Mouse (Mus musculus): Measurements from ENCODE around the gene Lxn. TPM values are rescaled to one million over a fixed set of nuclear protein-coding genes. Genes with fewer than 3 reads are reported as not detected.

The Lxn gene
- 86.3 and 97.5 TPM in 2 replicates for polyA plus RNA-seq (2015; fragmentation: Nextera tagmentation; extraction: Ambion mirVana)

DNA sequence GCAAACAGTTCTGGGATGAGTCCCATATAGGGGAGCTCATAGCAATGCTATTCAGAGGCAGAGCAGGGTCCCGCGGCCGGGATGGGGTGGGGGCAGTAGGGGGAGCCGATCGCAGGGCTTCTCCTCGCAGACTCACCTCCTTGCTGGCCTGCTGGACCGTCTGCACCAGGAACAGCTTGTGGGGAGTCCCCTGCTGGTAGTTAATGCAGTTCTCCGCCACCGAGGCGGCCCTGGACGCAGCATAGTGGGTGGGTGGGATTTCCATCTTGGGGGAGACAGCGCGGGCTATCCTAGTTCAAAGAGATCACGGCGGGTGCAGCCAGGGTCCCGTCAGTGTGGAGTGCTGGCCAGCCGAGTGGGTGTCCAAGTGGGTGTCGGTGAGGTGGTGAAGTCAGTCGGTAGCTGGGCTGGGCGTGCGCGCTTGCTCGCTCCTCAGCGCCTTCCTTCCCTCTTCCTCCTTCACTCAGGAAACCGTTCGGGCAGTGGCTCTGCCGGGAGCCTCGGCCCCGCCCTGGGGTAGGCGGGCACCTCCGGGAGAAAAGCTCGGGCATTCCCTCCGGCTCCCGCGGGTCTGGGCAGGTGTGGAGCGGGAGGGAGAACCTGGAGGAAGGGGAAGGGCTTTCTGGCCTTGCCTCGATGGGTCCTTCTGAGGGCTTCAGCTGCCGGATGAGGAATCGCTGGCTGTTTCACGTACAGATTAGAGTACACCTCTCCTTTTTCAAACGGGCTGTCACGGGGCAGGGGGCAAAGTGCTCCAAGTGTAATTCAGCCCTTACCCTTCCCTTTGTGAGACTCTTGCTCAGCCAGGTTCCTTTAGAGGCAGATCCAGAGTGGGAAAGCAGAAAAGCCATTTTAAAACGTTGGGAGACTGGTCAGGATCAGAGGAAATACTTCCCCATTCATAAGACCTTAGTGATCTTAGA is at the start of gene Lxn:
Gene Lxn, minus strand, starts transcription at position 477 of the 923 bp plus-strand sequence.
- Histone ChIP-seq H3K9ac (peak within 1 kb of the TSS; percentile 84), H3K27me3 (no peaks in the 10 kb centered on the region), H3K36me3 (peaks cover 32% of the 10 kb centered on the region), H3K27ac (peak within 1 kb of the TSS; percentile 88), H3K9me3 (no peaks in the 10 kb centered on the region), H3K4me2 (peak within 1 kb of the TSS; percentile 80), H3K4me1 (peaks cover 14% of the 10 kb centered on the region), H3K4me3 (peak within 1 kb of the TSS; percentile 70)
- peak; percentile 87 for ATAC-seq (ENCODE audit: insufficient number of reproducible peaks, insufficient read depth, low FRiP score, low TSS enrichment, low read depth)
- under 1% methylated on average over 39 of the region's 43 CpGs for WGBS

DNA sequence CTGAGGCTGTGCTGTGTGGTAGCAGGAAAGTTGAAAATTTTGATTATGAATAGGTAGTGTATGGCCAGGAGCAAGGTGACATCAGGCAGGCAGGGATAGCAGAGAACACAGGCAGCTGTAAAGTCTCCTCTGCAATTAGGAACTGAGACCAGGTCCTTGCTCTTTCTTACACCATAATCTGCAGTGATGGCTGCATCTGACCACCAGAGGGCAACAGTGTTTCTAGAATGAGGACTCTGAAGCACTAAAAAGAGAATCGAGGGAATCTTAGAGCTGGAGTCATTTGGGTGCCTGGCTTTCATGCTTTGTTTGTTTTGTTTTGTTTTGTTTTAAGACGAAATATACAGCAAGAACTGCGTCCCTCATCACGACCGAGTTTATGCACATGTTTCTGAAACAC is 49.1 kb upstream of the Lxn start:
- Histone ChIP-seq H3K27ac (no peak overlapping the region), H3K27me3 (peaks cover 55% of the 10 kb centered on the region), H3K4me1 (peaks cover 9% of the 10 kb centered on the region), H3K4me3 (no peak overlapping the region), H3K9ac (no peak overlapping the region), H3K36me3 (no peaks in the 10 kb centered on the region), H3K9me3 (no peaks in the 10 kb centered on the region), H3K4me2 (no peak overlapping the region)
- WGBS, result 4% methylated on average over 5 of the region's 5 CpGs
- no peak for ATAC-seq (ENCODE audit: insufficient number of reproducible peaks, insufficient read depth, low FRiP score, low TSS enrichment, low read depth)

DNA sequence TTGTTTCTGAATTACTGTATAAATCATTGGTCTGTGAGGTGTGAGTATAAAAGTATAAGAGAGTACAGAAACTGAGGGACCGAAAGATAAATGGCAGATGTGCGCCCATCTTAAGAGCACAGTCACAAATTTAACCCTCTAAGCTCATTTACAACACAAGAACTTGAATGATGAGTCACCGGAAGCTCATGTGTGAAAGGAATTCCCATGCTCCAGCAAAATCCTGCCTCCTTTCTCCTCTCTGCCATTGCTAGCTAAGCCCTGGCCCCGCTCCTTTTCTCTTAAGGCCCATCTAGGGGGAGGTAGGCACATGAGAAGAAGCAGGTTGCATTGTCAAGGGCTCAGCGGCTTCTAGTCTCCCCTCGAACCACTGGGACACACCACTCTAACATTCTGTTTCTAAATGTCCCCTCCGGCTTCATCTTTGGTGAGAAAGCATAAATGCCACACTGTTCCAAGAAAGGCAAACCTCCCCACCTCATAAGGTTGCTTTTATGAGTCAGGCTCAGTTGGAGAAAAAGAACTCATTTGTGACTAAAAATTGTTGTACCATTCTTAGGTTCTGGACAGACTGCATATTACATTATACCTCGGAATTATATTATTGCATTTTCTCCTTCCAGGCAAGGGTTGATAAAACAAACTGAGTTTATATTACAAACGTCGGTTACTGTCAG is 44.6 kb upstream of the Lxn start:
- Histone ChIP-seq H3K9ac (no peak overlapping the region), H3K4me2 (no peak overlapping the region), H3K4me1 (peaks cover 12% of the 10 kb centered on the region), H3K9me3 (no peaks in the 10 kb centered on the region), H3K27me3 (peaks cover 12% of the 10 kb centered on the region), H3K36me3 (no peaks in the 10 kb centered on the region), H3K27ac (no peak overlapping the region), H3K4me3 (no peak overlapping the region)
- ATAC-seq (ENCODE audit: insufficient number of reproducible peaks, insufficient read depth, low FRiP score, low TSS enrichment, low read depth), result no peak
- WGBS, result 69% methylated on average over 10 of the region's 10 CpGs

DNA sequence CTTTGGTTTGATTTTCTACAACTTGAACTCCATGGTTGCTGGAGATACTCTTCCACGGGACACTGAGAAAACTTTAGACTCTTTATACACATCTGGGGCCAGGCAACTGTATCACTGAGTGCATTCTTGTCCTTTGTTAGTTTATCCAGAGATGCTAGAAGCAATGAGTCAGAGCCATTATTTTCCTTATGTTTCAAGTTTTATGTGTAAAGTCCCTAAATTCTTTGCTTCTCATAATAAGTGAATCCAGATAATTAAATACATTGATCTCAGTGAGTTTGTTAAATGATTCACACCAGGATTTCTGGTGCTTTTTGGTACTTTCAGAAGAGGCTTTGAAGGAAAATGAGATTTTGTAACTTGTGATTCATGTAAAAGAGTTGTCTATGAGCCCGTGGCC is 41.6 kb upstream of the Lxn start:
- Histone ChIP-seq H3K9me3 (no peaks in the 10 kb centered on the region), H3K4me1 (peaks cover 12% of the 10 kb centered on the region), H3K27me3 (no peaks in the 10 kb centered on the region), H3K9ac (no peak overlapping the region), H3K27ac (no peak overlapping the region), H3K36me3 (no peaks in the 10 kb centered on the region), H3K4me2 (no peak overlapping the region), H3K4me3 (no peak overlapping the region)
- ATAC-seq (ENCODE audit: insufficient number of reproducible peaks, insufficient read depth, low FRiP score, low TSS enrichment, low read depth), result no peak
- WGBS, result 54% methylated on average over 2 of the region's 2 CpGs

DNA sequence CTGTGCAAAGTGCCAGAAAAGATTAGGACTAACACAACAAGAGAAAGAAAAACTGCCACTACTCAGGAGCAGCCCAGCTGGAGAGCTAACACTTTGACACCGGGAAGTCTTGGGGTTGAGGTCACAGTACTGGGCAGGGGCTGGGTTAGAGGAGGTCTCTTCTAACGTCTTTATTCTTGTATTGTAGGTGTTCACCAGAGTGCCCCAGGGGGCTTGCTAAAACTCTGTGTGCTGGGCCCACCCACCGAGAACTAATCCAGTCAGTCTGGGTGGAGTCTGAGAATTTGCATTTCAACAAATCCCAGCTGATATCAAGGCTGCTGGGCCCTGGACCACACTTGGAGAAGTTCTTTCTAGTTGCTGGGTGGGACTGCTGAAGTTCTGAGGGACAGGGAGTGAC is 40.2 kb upstream of the Lxn start:
- H3K9me3 ChIP-seq, result no peaks in the 10 kb centered on the region
- H3K27me3 ChIP-seq, result no peaks in the 10 kb centered on the region
- H3K4me3 ChIP-seq, result no peak overlapping the region
- H3K9ac ChIP-seq, result no peak overlapping the region
- peaks cover 12% of the 10 kb centered on the region for H3K4me1 ChIP-seq
- ATAC-seq (ENCODE audit: insufficient number of reproducible peaks, insufficient read depth, low FRiP score, low TSS enrichment, low read depth), result no peak
- H3K27ac ChIP-seq, result no peak overlapping the region
- no peaks in the 10 kb centered on the region for H3K36me3 ChIP-seq
- 4% methylated on average over 3 of the region's 3 CpGs for WGBS
- H3K4me2 ChIP-seq, result no peak overlapping the region

DNA sequence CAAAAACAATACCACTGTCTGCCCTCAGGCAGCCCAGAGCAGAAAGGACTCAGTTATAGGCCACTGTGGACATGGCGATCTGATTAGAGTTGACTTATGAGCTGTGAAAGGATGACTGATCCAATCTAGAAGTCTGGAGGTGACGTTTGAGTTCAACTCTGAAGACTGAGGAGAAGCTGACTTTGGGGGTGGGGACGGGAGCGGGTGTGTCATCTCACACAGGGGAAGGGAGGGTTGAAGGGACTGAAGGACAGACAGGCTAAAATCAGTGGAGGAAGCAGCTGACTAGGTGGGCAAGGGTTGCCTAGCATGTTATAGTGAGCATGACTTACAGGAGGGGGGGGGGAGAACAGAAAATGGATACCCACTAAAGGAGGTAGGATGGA is 35.7 kb upstream of the Lxn start:
- no peaks in the 10 kb centered on the region for H3K9me3 ChIP-seq
- 88% methylated on average over 4 of the region's 4 CpGs for WGBS
- H3K9ac ChIP-seq, result no peak overlapping the region
- H3K4me3 ChIP-seq, result no peak overlapping the region
- no peaks in the 10 kb centered on the region for H3K27me3 ChIP-seq
- no peak for ATAC-seq (ENCODE audit: insufficient number of reproducible peaks, insufficient read depth, low FRiP score, low TSS enrichment, low read depth)
- 0 out of 2 replicates have a peak, but pooled peaks cover 6% of the 10 kb centered on the region for H3K4me1 ChIP-seq
- H3K4me2 ChIP-seq, result no peak overlapping the region
- H3K27ac ChIP-seq, result no peak overlapping the region
- H3K36me3 ChIP-seq, result no peaks in the 10 kb centered on the region

DNA sequence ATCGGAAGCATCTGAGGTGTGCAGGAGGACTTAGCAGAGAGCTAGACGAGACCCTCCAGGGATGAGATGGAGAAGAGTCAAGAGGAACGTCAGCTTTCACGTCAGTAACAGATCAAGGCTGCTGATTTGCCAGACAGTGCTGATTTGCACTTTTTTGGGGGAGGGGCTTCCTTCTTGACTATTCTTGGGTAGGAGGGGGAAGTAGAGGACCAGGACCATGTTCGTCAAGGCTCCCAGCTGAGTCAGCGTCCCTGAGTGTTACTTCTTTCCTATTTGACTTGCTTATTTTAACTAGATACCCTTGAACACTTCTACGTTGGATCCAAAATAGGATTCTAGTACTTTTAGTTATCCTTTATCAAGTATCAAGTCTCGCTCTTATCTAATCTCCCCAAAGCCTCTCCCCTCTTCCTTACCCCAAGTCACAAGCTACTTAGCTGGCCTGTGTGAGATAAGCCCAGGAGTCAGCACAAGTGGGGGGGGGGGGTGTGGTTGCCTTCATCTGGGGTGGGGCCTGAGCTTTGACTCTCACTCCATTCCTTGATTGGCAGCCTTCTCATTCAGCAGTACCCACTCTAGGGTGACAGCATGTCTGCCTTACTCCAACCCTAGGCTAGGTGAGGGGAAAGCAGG is 35.2 kb upstream of the Lxn start:
- no peak overlapping the region for H3K4me3 ChIP-seq
- 0 out of 2 replicates have a peak, but pooled peaks cover 1% of the 10 kb centered on the region for H3K4me1 ChIP-seq
- no peak for ATAC-seq (ENCODE audit: insufficient number of reproducible peaks, insufficient read depth, low FRiP score, low TSS enrichment, low read depth)
- H3K27ac ChIP-seq, result no peak overlapping the region
- no peak overlapping the region for H3K4me2 ChIP-seq
- no peaks in the 10 kb centered on the region for H3K9me3 ChIP-seq
- H3K9ac ChIP-seq, result no peak overlapping the region
- H3K27me3 ChIP-seq, result no peaks in the 10 kb centered on the region
- no peaks in the 10 kb centered on the region for H3K36me3 ChIP-seq
- 91% methylated on average over 8 of the region's 8 CpGs for WGBS

DNA sequence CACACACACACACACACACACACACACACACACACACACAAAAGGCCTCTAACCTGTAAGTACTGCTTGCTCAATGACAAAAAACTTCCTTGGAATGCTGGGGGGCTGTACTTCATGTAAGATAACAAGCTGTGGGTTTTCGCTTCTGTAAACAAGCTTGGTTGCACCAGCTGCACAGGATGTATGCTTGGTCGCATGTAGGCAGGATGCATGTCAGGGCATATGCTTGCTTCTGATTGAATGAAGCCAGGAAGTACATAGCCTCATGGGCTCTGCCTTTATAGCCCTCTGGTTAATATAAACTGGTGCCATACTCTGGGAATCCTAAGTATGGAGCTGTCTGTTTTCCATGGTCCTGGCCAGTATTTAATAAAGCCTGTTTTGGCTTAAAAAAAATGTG is 34.3 kb upstream of the Lxn start:
- Histone ChIP-seq H3K4me2 (no peak overlapping the region), H3K9me3 (no peaks in the 10 kb centered on the region), H3K4me1 (no peaks in the 10 kb centered on the region), H3K27me3 (no peaks in the 10 kb centered on the region), H3K4me3 (no peak overlapping the region), H3K27ac (no peak overlapping the region), H3K36me3 (no peaks in the 10 kb centered on the region), H3K9ac (no peak overlapping the region)
- no peak for ATAC-seq (ENCODE audit: insufficient number of reproducible peaks, insufficient read depth, low FRiP score, low TSS enrichment, low read depth)
- WGBS, result 69% methylated on average over 2 of the region's 2 CpGs

DNA sequence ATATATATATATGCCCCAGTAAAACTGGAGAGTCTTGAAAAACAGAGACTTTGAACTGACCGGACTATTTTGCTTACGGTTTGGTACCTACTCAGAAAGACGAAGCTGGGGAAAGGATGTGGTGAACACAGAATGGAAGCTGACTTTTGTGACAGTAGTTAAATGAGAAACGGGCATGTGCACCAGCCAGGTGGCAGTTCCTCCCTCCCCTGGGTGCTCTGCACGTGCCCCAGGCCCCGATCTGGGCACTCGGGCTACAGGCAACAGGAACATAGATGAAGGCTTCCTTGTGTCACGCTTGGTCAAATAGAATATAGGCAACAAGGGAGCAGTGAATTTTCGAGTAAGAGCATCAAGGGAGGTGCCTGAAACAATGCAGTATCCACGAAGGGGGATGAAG is 32.6 kb upstream of the Lxn start:
- Histone ChIP-seq H3K4me1 (no peaks in the 10 kb centered on the region), H3K9ac (no peak overlapping the region), H3K36me3 (no peaks in the 10 kb centered on the region), H3K27me3 (no peaks in the 10 kb centered on the region), H3K4me2 (no peak overlapping the region), H3K4me3 (no peak overlapping the region), H3K9me3 (no peaks in the 10 kb centered on the region), H3K27ac (no peak overlapping the region)
- 77% methylated on average over 10 of the region's 10 CpGs for WGBS
- no peak for ATAC-seq (ENCODE audit: insufficient number of reproducible peaks, insufficient read depth, low FRiP score, low TSS enrichment, low read depth)

DNA sequence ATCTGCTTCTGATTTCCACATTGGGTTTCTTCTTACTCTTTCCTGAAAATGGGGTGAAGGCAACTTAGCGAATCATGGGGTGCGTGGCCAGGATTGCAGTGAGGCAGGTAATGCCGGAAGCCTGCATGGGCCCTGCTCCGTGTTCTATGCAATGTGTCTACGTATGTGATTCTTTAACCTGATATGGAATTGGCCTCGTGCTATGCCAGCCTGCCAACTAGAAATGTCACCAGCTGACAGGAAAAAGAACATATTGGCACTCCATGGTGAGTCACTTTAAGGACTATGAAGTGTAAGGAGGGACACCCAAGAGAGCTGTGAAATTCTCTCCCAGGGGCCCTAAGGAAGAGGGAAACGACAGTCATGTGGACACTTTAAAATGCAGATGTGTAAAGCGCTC is 29.4 kb upstream of the Lxn start:
- Histone ChIP-seq H3K4me3 (no peak overlapping the region), H3K9ac (no peak overlapping the region)
- 74% methylated on average over 8 of the region's 8 CpGs for WGBS

DNA sequence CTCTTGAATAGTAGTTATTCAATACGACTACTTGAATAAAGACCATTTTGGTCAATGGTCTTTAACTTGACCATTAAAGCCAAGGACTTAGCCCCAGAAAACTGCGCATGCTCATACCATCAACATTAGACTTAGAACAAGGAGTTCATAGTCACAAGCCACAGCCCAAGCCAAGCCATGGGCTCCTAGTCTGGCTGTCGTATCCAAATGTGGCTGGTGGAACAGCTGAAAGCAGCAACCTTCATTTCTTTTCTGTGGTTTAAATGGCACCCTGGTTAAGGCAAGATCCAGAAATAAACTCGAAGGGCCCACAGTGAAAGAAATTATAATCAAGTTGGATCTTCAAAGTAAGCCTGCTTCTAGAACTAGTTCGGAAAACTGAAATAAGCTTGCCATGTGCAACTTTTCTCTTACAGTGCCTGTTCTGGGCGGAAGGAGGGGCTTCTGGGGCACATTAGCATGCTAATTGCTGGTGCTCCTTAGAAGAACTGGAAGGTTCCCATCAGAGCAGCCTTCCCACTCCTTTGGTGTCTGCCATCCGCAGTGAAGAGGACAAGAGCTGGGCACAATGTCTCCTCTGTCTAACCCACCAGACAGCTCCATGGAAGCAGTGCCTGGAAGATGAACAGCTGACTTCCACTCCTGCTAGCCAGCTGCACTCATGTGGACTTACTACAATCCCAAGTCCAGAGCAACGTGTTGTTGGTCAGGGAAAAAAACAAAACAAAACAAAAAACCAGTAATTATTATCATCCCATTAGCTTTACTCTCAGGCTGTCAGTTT is 28.6 kb upstream of the Lxn start:
- Histone ChIP-seq H3K9ac (no peak overlapping the region), H3K4me2 (no peak overlapping the region), H3K27ac (no peak overlapping the region), H3K4me1 (no peaks in the 10 kb centered on the region), H3K36me3 (no peaks in the 10 kb centered on the region), H3K4me3 (no peak overlapping the region), H3K27me3 (no peaks in the 10 kb centered on the region), H3K9me3 (no peaks in the 10 kb centered on the region)
- 78% methylated on average over 8 of the region's 8 CpGs for WGBS
- ATAC-seq (ENCODE audit: insufficient number of reproducible peaks, insufficient read depth, low FRiP score, low TSS enrichment, low read depth), result no peak

More for the DNA sequence above, 29.4 kb upstream of the Lxn start:
- Histone ChIP-seq H3K4me1 (no peaks in the 10 kb centered on the region), H3K27ac (no peak overlapping the region), H3K4me2 (no peak overlapping the region), H3K36me3 (no peaks in the 10 kb centered on the region), H3K9me3 (no peaks in the 10 kb centered on the region), H3K27me3 (no peaks in the 10 kb centered on the region)
- no peak for ATAC-seq (ENCODE audit: insufficient number of reproducible peaks, insufficient read depth, low FRiP score, low TSS enrichment, low read depth)
